12 mouse cellular contexts compared by ENCODE assay signal in genomic region chr1:75361750-75362149, GRCm38 (mm10). TPM values are rescaled to one million over a fixed set of nuclear protein-coding genes. Genes with fewer than 3 reads are reported as not detected.
DNase-seq lines count a peak whose midpoint lies in the region; ATAC-seq lines count a peak whose summit lies in the region.
"Had no signal": no experiment of that assay in that cellular context is flagged by ENCODE, and none has a peak within 500 bp of the region (broad histone marks: within the 10 kb centered on the region; RNA-seq: fewer than 3 reads in every experiment).

No protein-coding gene starts in this region.

- WGBS in heart, embryonic 13.5 days = 19% methylated on average over 4 of the region's 4 CpGs
- 38% methylated on average over 4 of the region's 4 CpGs for WGBS in stomach, embryonic 14.5 days

- DNase-seq in gastrocnemius, adult 18-20 months (ENCODE audit: low spot score) = peak; percentile 77
- no peak for DNase-seq in gastrocnemius, postnatal 36 days
- DNase-seq in lung, postnatal 10 days = peak; percentile 67
- no peak for DNase-seq in lung, adult 18-20 months
- DNase-seq in thymus, postnatal 25 days = no peak
- no peak for DNase-seq in layer of hippocampus, adult 11-12 months (ENCODE audit: low spot score)

- peaks cover 47% of the 10 kb centered on the region for H3K36me3 ChIP-seq in heart, embryonic 13.5 days
- H3K36me3 ChIP-seq in stomach, embryonic 14.5 days (ENCODE audit: control insufficient read depth, insufficient read depth, low read length) = no peaks in the 10 kb centered on the region
- H3K36me3 ChIP-seq: embryonic facial prominence, embryonic 12.5 days; neural tube, embryonic 12.5 days had no signal

- H3K4me3 ChIP-seq in heart, embryonic 13.5 days = peak overlapping the region; percentile 60
- no peak overlapping the region for H3K4me3 ChIP-seq in stomach, embryonic 14.5 days (ENCODE audit: low read depth, low read length)
- H3K4me3 ChIP-seq: neural tube, embryonic 12.5 days had no signal

- H3K9ac ChIP-seq in heart, embryonic 13.5 days = peak overlapping the region; percentile 86
- H3K9ac ChIP-seq in stomach, embryonic 14.5 days (replicated peaks; ENCODE audit: low read depth, low read length) = no peak overlapping the region
- H3K9ac ChIP-seq: embryonic facial prominence, embryonic 12.5 days; neural tube, embryonic 12.5 days had no signal

- no peaks in the 10 kb centered on the region for H3K9me3 ChIP-seq in heart, embryonic 13.5 days
- no peaks in the 10 kb centered on the region for H3K9me3 ChIP-seq in stomach, embryonic 14.5 days (ENCODE audit: control insufficient read depth, low read depth, low read length)
- H3K9me3 ChIP-seq: embryonic facial prominence, embryonic 12.5 days; neural tube, embryonic 12.5 days had no signal

- intact Hi-C loops in gastrocnemius, postnatal 36 days (cut with DNase I) = no loop called here

- peak overlapping the region; percentile 71 for H3K4me2 ChIP-seq in heart, embryonic 13.5 days
- H3K4me2 ChIP-seq in stomach, embryonic 14.5 days (replicated peaks; ENCODE audit: low read depth, low read length) = 0 out of 2 replicates have a peak overlapping the region, but pooled peaks have one; percentile 56

- peak overlapping the region; percentile 94 for H3K27ac ChIP-seq in heart, embryonic 13.5 days (replicated peaks)
- no peak overlapping the region for H3K27ac ChIP-seq in stomach, embryonic 14.5 days (ENCODE audit: low read length)
- H3K27ac ChIP-seq: embryonic facial prominence, embryonic 12.5 days; macrophage; neural tube, embryonic 12.5 days had no signal

- ATAC-seq in heart, embryonic 13.5 days (ENCODE audit: extremely low read depth, insufficient number of reproducible peaks, low FRiP score, low TSS enrichment) = no peak
- ATAC-seq in stomach, embryonic 14.5 days (ENCODE audit: insufficient number of reproducible peaks, insufficient read depth, low FRiP score, low read depth) = no peak
- ATAC-seq: CD4-positive, CD25-positive, alpha-beta regulatory T cell, adult 4 months had no signal

- H3K27me3 ChIP-seq in heart, embryonic 13.5 days (replicated peaks) = peaks cover 15% of the 10 kb centered on the region; the same call in 1 of the 2 replicates
- no peaks in the 10 kb centered on the region; the same call in 1 of the 2 replicates for H3K27me3 ChIP-seq in stomach, embryonic 14.5 days (ENCODE audit: control insufficient read depth, insufficient read depth, low read length)

- H3K4me1 ChIP-seq in heart, embryonic 13.5 days = peaks cover 83% of the 10 kb centered on the region
- peaks cover 20% of the 10 kb centered on the region; the same call in 1 of the 2 replicates for H3K4me1 ChIP-seq in stomach, embryonic 14.5 days (ENCODE audit: control insufficient read depth, insufficient read depth, low read length)

RNA-seq across cellular contexts. Expression of gene Des, which starts 1.6 kb away (rescaled TPM):
- 1,000 to 10,000 TPM; 2,427 to 2,600 TPM for total RNA-seq in gastrocnemius, adult 18-20 months (2021)
- 1,000 to 10,000 TPM; 1,843 to 1,948 TPM for total RNA-seq in gastrocnemius, postnatal 36 days (2021)
- polyA plus RNA-seq in heart, embryonic 13.5 days (2015; fragmentation: Nextera tagmentation; extraction: Ambion mirVana) = 393 and 426 TPM in 2 replicates
- 43.7 and 51.0 TPM in 2 replicates for polyA plus RNA-seq in stomach, embryonic 14.5 days (2014; fragmentation: Nextera tagmentation; extraction: Ambion mirVana)
- polyA plus RNA-seq: CD4-positive, CD25-positive, alpha-beta regulatory T cell, adult 4 months; macrophage had no signal

RNA-seq across cellular contexts. Expression of gene Speg, which starts 13.3 kb away (rescaled TPM):
- 100 to 1,000 TPM; 255 to 257 TPM for total RNA-seq in gastrocnemius, adult 18-20 months (2021)
- total RNA-seq in gastrocnemius, postnatal 36 days (2021) = 100 to 1,000 TPM; 229 to 230 TPM
- polyA plus RNA-seq in heart, embryonic 13.5 days (2015; fragmentation: Nextera tagmentation; extraction: Ambion mirVana) = 55.1 and 58.8 TPM in 2 replicates
- 53.8 and 54.9 TPM in 2 replicates for polyA plus RNA-seq in stomach, embryonic 14.5 days (2014; fragmentation: Nextera tagmentation; extraction: Ambion mirVana)

RNA-seq across cellular contexts. Expression of gene Dnpep, which starts 44.0 kb away (rescaled TPM):
- 10 to 100 TPM; 42.4 to 47.6 TPM for total RNA-seq in gastrocnemius, adult 18-20 months (2021)
- 10 to 100 TPM; 46.4 to 48.3 TPM for total RNA-seq in gastrocnemius, postnatal 36 days (2021)
- 115 and 121 TPM in 2 replicates for polyA plus RNA-seq in heart, embryonic 13.5 days (2015; fragmentation: Nextera tagmentation; extraction: Ambion mirVana)
- 126 and 127 TPM in 2 replicates for polyA plus RNA-seq in stomach, embryonic 14.5 days (2014; fragmentation: Nextera tagmentation; extraction: Ambion mirVana)

Comparison
In these comparisons a context has a peak if more than half of its experiments do, and no peak if none do; other contexts are left out.
1. DNase-seq: peak in gastrocnemius, adult 18-20 months (single experiment) and lung, postnatal 10 days (single experiment); none in gastrocnemius, postnatal 36 days (0 of 2), lung, adult 18-20 months (0 of 2), thymus, postnatal 25 days (single experiment) and layer of hippocampus, adult 11-12 months (single experiment).